Mouse (Mus musculus): ENCODE data around the gene Selenoh. TPM values are rescaled to one million over a fixed set of nuclear protein-coding genes. Genes with fewer than 3 reads are reported as not detected.
A peak's percentile ranks its signal among the peaks of the same experiment; 100 is the strongest.

Gene Selenoh
- polyA plus RNA-seq, 1 experiment from 2014 or later: 57.6 TPM

- 0 out of 2 replicates have a peak, but pooled peaks cover 2% of the 10 kb centered on the region for H3K36me3 ChIP-seq (replicated peaks; ENCODE audit: insufficient read depth, low read length)
- no peak for TF ChIP-seq EP300 (IDR thresholded peaks at IDR 0.05; ENCODE audit: low read depth)
- TF ChIP-seq CTCF (IDR thresholded peaks at IDR 0.05; ENCODE audit: low read depth): no peak
- DNase-seq: no peak
- no peaks in the 10 kb centered on the region for H3K9me3 ChIP-seq (ENCODE audit: low read length)
- H3K9ac ChIP-seq (replicated peaks): no peak overlapping the region
- no peak overlapping the region for H3K4me2 ChIP-seq (ENCODE audit: low read depth, low read length)
- peak overlapping the region; percentile 12; the same call in 1 of the 2 replicates for H3K27ac ChIP-seq (ENCODE audit: low read depth)
- no peak overlapping the region for H3K4me3 ChIP-seq (ENCODE audit: low read depth, low read length)
- 84% methylated on average over 1 of the region's 1 CpGs for WGBS (ENCODE audit: insufficient replicate concordance)
- no peaks in the 10 kb centered on the region for H3K27me3 ChIP-seq (ENCODE audit: insufficient read depth, low read length)
- ATAC-seq: no peak
- H3K4me1 ChIP-seq (ENCODE audit: insufficient read depth): peaks cover 43% of the 10 kb centered on the region
Observed at GRCm38 (mm10) chr2:84632001-84632400, 38.6 kb downstream of the Selenoh start.

- Histone ChIP-seq H3K9ac (replicated peaks) (0 out of 2 replicates have a peak overlapping the region, but pooled peaks have one; percentile 30), H3K27me3 (ENCODE audit: insufficient read depth, low read length) (no peaks in the 10 kb centered on the region), H3K36me3 (replicated peaks; ENCODE audit: insufficient read depth, low read length) (0 out of 2 replicates have a peak, but pooled peaks cover 2% of the 10 kb centered on the region), H3K27ac (ENCODE audit: low read depth) (peak overlapping the region; percentile 71), H3K4me3 (ENCODE audit: low read depth, low read length) (no peak overlapping the region), H3K4me1 (ENCODE audit: insufficient read depth) (peaks cover 43% of the 10 kb centered on the region), H3K9me3 (ENCODE audit: low read length) (no peaks in the 10 kb centered on the region), H3K4me2 (ENCODE audit: low read depth, low read length) (peak overlapping the region; percentile 31; the same call in 1 of the 2 replicates)
- ATAC-seq: peak; percentile 70
- 54% methylated on average over 3 of the region's 3 CpGs for WGBS (ENCODE audit: insufficient replicate concordance)
- no peak; the same call in 1 of the 2 replicates for TF ChIP-seq EP300 (IDR thresholded peaks at IDR 0.05; ENCODE audit: low read depth)
- TF ChIP-seq CTCF (IDR thresholded peaks at IDR 0.05; ENCODE audit: low read depth): no peak
- no peak for DNase-seq
Observed at GRCm38 (mm10) chr2:84627036-84627435, 43.5 kb downstream of the Selenoh start.

- no peak for TF ChIP-seq EP300 (IDR thresholded peaks at IDR 0.05; ENCODE audit: low read depth)
- TF ChIP-seq CTCF (IDR thresholded peaks at IDR 0.05; ENCODE audit: low read depth): no peak
- Histone ChIP-seq H3K27ac (ENCODE audit: low read depth) (peak overlapping the region; percentile 71), H3K36me3 (replicated peaks; ENCODE audit: insufficient read depth, low read length) (0 out of 2 replicates have a peak, but pooled peaks cover 2% of the 10 kb centered on the region), H3K4me3 (ENCODE audit: low read depth, low read length) (no peak overlapping the region), H3K27me3 (ENCODE audit: insufficient read depth, low read length) (no peaks in the 10 kb centered on the region), H3K9me3 (ENCODE audit: low read length) (no peaks in the 10 kb centered on the region), H3K4me1 (ENCODE audit: insufficient read depth) (peaks cover 39% of the 10 kb centered on the region), H3K4me2 (ENCODE audit: low read depth, low read length) (peak overlapping the region; percentile 31; the same call in 1 of the 2 replicates), H3K9ac (replicated peaks) (no peak overlapping the region)
- DNase-seq (no peak), ATAC-seq (peak; percentile 49)
- 69% methylated on average over 7 of the region's 7 CpGs for whole genome bisulfite sequencing (ENCODE audit: insufficient replicate concordance)
Observed at GRCm38 (mm10) chr2:84626366-84626975, 44.1 kb downstream of the Selenoh start.

DNA sequence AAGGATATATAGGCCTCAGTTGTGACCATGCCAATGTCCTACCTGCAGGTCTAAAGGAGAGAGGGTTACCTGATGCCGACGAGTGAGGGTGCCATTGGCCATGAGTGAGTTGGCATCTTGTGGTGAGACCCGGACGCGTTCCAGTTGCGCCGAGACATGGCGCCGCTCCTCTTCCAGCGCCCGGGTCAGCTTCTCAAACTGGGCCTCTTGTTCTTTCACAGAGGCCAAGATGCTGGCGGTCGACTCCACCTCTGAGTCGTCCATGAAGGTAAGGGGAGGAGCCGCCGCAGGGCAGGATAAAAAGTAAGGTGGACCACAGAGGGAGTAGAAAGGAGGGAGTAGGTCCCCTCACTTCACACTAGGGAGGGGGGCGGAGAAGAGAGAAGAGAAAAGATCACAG is 46.4 kb downstream of the Selenoh start:
- ATAC-seq: no peak
- Histone ChIP-seq H3K4me3 (ENCODE audit: low read depth, low read length) (no peak overlapping the region), H3K4me2 (ENCODE audit: low read depth, low read length) (no peak overlapping the region), H3K27ac (ENCODE audit: low read depth) (peak overlapping the region; percentile 19; the same call in 1 of the 2 replicates), H3K9me3 (ENCODE audit: low read length) (no peaks in the 10 kb centered on the region), H3K4me1 (ENCODE audit: insufficient read depth) (peaks cover 40% of the 10 kb centered on the region), H3K27me3 (ENCODE audit: insufficient read depth, low read length) (no peaks in the 10 kb centered on the region), H3K36me3 (replicated peaks; ENCODE audit: insufficient read depth, low read length) (peaks cover 11% of the 10 kb centered on the region), H3K9ac (replicated peaks) (no peak overlapping the region)
- TF ChIP-seq EP300 (IDR thresholded peaks at IDR 0.05; ENCODE audit: low read depth): no peak
- no peak for TF ChIP-seq CTCF (IDR thresholded peaks at IDR 0.05; ENCODE audit: low read depth)
- no peak for DNase-seq
- WGBS (ENCODE audit: insufficient replicate concordance): 89% methylated on average over 17 of the region's 17 CpGs

- peaks cover 41% of the 10 kb centered on the region for H3K4me1 ChIP-seq (ENCODE audit: insufficient read depth)
- DNase-seq (no peak), ATAC-seq (peak; percentile 24)
- H3K36me3 ChIP-seq (replicated peaks; ENCODE audit: insufficient read depth, low read length): peaks cover 9% of the 10 kb centered on the region
- H3K4me2 ChIP-seq (ENCODE audit: low read depth, low read length): 0 out of 2 replicates have a peak overlapping the region, but pooled peaks have one; percentile 29
- peak overlapping the region; percentile 34 for H3K27ac ChIP-seq (ENCODE audit: low read depth)
- no peaks in the 10 kb centered on the region for H3K9me3 ChIP-seq (ENCODE audit: low read length)
- H3K9ac ChIP-seq (replicated peaks): no peak overlapping the region
- no peaks in the 10 kb centered on the region for H3K27me3 ChIP-seq (ENCODE audit: insufficient read depth, low read length)
- no peak overlapping the region for H3K4me3 ChIP-seq (ENCODE audit: low read depth, low read length)
- 44% methylated on average over 3 of the region's 3 CpGs for WGBS (ENCODE audit: insufficient replicate concordance)
- TF ChIP-seq CTCF (IDR thresholded peaks at IDR 0.05; ENCODE audit: low read depth): no peak
- no peak for TF ChIP-seq EP300 (IDR thresholded peaks at IDR 0.05; ENCODE audit: low read depth)
Observed at GRCm38 (mm10) chr2:84623428-84624119, 47.0 kb downstream of the Selenoh start.

DNA sequence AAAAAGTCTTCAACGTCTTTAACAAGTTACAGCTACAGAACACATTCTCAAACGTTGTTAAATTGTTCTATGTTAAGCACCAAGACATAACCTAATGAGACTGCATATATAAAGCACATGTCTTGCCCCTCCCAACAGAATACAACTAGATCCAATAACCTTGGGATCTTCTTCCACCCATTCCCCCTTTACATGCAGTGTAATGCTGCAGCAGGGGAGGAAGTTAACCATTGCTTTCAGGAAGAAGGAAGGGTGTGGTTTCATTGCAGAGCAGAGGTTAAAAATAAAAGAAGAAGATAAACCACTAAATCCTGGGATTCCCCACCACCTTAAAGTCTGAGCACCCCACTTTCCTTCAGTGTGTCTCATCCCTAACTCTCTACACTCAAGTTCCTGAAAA is 47.9 kb downstream of the Selenoh start:
- DNase-seq: no peak
- Histone ChIP-seq H3K9ac (replicated peaks) (no peak overlapping the region), H3K4me3 (ENCODE audit: low read depth, low read length) (no peak overlapping the region), H3K4me1 (ENCODE audit: insufficient read depth) (peaks cover 38% of the 10 kb centered on the region), H3K36me3 (replicated peaks; ENCODE audit: insufficient read depth, low read length) (peaks cover 9% of the 10 kb centered on the region), H3K27ac (ENCODE audit: low read depth) (peak overlapping the region; percentile 34; the same call in 1 of the 2 replicates), H3K4me2 (ENCODE audit: low read depth, low read length) (0 out of 2 replicates have a peak overlapping the region, but pooled peaks have one; percentile 29), H3K27me3 (ENCODE audit: insufficient read depth, low read length) (no peaks in the 10 kb centered on the region), H3K9me3 (ENCODE audit: low read length) (no peaks in the 10 kb centered on the region)
- TF ChIP-seq EP300 (IDR thresholded peaks at IDR 0.05; ENCODE audit: low read depth) (no peak), CTCF (IDR thresholded peaks at IDR 0.05; ENCODE audit: low read depth) (no peak)
- ATAC-seq: no peak
- 57% methylated on average over 2 of the region's 2 CpGs for WGBS (ENCODE audit: insufficient replicate concordance)

Data from liver, postnatal 0 days (tissue).